Mouse (Mus musculus) erythroblast, embryonic 14.5 days (primary cell): ENCODE results near the gene Ctnna3. TPM values are rescaled to one million over a fixed set of nuclear protein-coding genes. Genes with fewer than 3 reads are reported as not detected.

ENCODE experiments used
- H3K27me3 ChIP-seq: 2 replicates; pipeline ENCODE4 v1.6.1; 2012; ENCODE audit warnings: inconsistent platforms; ENCODE audit not compliant: control insufficient read depth
- H3K36me3 ChIP-seq: 2 replicates; pipeline ENCODE4 v1.6.1; 2012; ENCODE audit warnings: mild to moderate bottlenecking, inconsistent platforms; ENCODE audit not compliant: control insufficient read depth
- H3K4me1 ChIP-seq: 2 replicates; pipeline ENCODE4 v1.6.1; 2012; ENCODE audit warnings: inconsistent platforms; ENCODE audit not compliant: control insufficient read depth
- H3K4me3 ChIP-seq: replicated peaks from 2 replicates; pipeline ENCODE3; 2012; ENCODE audit warnings: moderate library complexity, mild to moderate bottlenecking, inconsistent platforms
- H3K9me3 ChIP-seq: 2 replicates; pipeline ENCODE4 v1.6.1; 2012; ENCODE audit warnings: low read length, inconsistent platforms, mixed read lengths; ENCODE audit not compliant: control insufficient read depth
- GATA1 ChIP-seq: IDR thresholded peaks from 2 replicates; pipeline ENCODE4 v1.6.1; 2012; ENCODE audit warnings: low read length, inconsistent platforms, mixed read lengths
- TAL1 ChIP-seq: IDR thresholded peaks from 3 replicates; pipeline ENCODE4 v1.6.1; 2012; ENCODE audit warnings: low read length, inconsistent platforms, mixed read lengths
- polyA plus RNA-seq: library from polyadenylated mRNA; stranded (reverse); fragments of >175 nt; gene quantifications from 2 replicates; pipeline ENCODE4 v1.2.3, GENCODE M21; 2012

Ctnna3 gene
- polyA plus RNA-seq, 1 experiment, result not detected

DNA sequence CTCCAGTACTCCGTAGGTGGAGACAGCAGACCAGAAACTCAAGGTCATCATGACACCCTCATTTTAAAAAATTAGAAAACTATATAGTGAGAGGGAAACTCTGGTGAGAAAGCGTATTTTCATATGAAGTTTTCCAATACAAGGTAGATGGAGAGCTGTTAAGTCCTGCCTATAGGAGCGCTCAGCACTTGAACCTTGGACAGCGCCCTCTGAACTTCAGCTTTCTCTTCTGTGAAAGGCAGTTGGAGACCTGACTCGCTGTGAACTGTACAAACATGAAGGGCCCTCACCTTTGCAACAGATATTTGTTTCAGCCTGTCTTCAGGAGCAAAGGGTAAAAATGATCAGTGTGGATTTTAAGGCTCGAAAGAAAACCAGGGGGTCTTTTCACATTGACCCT lies 571.6 kb downstream of the Ctnna3 start:
- Histone ChIP-seq H3K9me3 (peaks cover 13% of the 10 kb centered on the region), H3K4me1 (no peaks in the 10 kb centered on the region), H3K27me3 (no peaks in the 10 kb centered on the region), H3K4me3 (no peak overlapping the region), H3K36me3 (no peaks in the 10 kb centered on the region)
- no peak for TF ChIP-seq GATA1

DNA sequence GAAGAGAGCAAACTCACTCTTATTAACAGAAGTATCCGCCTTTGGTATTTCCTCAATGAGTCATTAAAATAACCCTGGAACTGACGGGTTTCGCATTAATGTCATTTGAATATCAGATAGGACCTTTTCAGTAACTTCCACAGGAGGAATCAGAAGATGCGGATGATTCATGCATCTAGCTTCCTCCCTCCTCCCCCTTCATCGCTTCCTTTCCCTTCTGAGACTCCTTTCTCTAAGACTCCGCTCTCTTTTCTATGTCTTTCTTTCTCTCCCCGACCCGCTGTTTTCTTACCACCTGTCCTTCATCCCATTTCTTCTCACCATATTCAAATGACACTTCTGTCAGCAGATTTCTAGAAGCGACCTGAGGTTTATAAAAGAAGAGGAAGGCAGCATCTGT lies 572.1 kb downstream of the Ctnna3 start:
- Histone ChIP-seq H3K9me3 (peaks cover 13% of the 10 kb centered on the region), H3K4me1 (no peaks in the 10 kb centered on the region), H3K36me3 (no peaks in the 10 kb centered on the region), H3K4me3 (no peak overlapping the region), H3K27me3 (no peaks in the 10 kb centered on the region)
- TF ChIP-seq GATA1, result no peak
- TF ChIP-seq TAL1, result no peak

DNA sequence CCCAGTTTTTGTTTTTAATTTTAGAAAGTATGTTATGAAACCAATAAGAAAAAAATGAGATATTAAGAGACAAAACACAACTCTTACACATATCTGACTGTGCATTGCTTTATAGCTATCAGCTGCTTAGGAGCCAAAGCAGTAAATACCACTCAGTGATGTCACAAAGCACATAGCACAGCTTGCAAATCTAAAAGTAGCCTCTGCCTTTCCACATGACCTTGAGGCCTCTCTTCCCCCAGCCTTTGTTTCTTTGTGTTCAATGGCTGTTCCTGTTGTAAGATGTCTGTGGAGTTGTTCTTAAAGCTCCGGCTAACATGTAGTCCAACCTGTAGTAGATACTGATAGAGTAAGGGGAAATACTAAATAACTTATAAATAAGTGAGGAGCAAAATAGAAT lies 590.4 kb downstream of the Ctnna3 start:
- no peak for TF ChIP-seq TAL1
- no peak for TF ChIP-seq GATA1
- Histone ChIP-seq H3K27me3 (no peaks in the 10 kb centered on the region), H3K4me1 (no peaks in the 10 kb centered on the region), H3K9me3 (peaks cover 8% of the 10 kb centered on the region), H3K36me3 (no peaks in the 10 kb centered on the region), H3K4me3 (no peak overlapping the region)

DNA sequence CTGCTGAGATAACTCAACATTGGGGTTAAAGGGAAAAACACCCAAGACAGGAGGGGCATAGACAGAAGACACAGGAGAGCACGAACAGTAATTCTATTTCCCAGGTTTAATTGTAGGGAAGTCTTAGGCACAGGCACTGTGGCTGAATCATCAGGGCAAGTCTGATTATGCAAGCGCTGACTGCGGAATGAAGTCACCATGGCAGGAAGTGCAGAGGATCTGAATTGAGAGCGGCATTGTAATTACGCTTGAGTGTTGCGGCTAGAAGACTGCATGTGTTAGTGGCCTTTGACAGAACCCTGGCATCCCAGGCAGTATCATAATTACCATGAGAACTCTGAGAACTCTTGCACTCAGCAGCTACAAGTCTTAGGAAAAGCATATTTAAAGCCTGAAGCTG lies 593.4 kb downstream of the Ctnna3 start:
- Histone ChIP-seq H3K36me3 (no peaks in the 10 kb centered on the region), H3K4me1 (no peaks in the 10 kb centered on the region), H3K4me3 (no peak overlapping the region), H3K27me3 (no peaks in the 10 kb centered on the region), H3K9me3 (peaks cover 8% of the 10 kb centered on the region)
- TF ChIP-seq TAL1 (no peak), GATA1 (no peak)

DNA sequence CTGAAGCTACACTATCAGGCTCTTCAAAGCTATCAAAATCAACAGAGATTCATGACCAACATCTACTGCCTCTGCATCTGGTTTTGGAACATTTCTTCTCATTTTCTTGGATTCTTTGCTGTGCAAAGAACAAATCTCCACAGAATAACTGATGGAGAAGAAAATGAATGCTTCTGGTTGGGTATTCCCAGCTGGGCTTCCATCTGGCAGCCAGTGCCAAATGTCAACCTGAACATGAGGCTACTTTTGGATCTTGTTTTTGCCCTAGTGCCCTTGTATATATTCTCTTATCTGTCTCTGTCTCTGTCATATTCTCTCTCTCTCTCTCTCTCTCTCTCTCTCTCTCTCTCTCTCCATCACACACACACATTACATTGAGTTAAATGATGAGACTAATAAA lies 601.0 kb downstream of the Ctnna3 start:
- Histone ChIP-seq H3K9me3 (peaks cover 8% of the 10 kb centered on the region), H3K4me3 (no peak overlapping the region), H3K36me3 (no peaks in the 10 kb centered on the region), H3K4me1 (no peaks in the 10 kb centered on the region), H3K27me3 (no peaks in the 10 kb centered on the region)
- TF ChIP-seq GATA1, result no peak
- TF ChIP-seq TAL1, result no peak

DNA sequence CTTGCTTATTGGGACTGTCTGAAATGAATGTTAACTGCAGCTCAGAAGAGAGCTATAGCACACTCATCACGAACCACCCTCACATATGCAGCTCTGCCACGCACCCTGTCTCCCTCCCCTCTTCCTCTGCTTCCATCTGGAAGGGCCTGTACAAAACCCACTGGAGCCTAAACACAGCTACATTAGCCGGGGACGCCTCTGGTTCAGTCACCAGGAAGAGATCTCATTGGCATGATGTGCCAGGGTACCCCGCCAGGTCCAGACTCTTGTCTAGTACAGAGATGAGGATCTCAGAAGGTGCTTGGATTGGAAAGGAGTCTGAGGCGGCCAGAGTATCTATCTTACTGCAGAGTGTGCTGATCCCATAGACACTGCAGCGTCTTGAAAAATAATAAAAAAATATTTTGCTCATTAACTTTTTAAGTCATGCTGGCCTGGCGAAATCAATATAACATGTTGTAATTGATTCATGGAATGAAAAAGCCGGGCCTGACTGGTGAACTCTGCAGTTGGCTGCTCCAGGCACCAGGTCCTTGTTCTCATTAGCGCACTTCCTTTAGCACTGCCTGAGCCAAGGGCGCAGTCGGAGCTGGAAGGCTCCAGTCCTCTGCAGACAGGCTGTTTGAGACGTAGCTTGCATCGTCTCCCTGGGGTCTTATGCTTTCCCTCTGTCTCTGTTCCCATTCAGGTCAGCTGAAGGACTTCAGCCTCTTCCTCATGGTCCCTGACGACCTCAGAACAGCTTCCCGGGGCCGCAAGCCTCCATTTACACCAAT lies 610.0 kb downstream of the Ctnna3 start:
- Histone ChIP-seq H3K36me3 (no peaks in the 10 kb centered on the region), H3K4me1 (no peaks in the 10 kb centered on the region), H3K4me3 (no peak overlapping the region), H3K9me3 (peaks cover 30% of the 10 kb centered on the region), H3K27me3 (no peaks in the 10 kb centered on the region)
- TF ChIP-seq TAL1 (no peak), GATA1 (no peak)

DNA sequence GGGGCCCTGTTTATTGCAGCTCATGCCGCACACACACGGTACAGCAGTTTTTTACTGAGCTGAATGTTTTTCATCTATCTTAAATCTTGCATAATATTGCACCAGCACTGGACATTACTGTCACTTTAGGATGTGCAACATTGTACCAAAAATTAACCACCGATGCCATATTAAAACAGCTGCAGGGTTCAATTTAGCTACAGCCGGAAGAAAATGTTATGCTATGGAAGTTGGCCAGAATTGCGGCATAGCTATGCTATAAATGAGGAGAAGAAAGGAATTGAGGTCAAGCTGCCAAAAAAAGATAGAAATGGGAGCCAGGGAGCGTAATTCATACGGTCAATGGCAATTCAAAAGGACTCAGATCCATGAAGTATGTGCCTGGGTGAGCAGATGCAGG lies 611.3 kb downstream of the Ctnna3 start:
- no peak for TF ChIP-seq GATA1
- no peak for TF ChIP-seq TAL1
- H3K36me3 ChIP-seq, result no peaks in the 10 kb centered on the region
- peaks cover 30% of the 10 kb centered on the region for H3K9me3 ChIP-seq
- H3K27me3 ChIP-seq, result no peaks in the 10 kb centered on the region
- H3K4me1 ChIP-seq, result no peaks in the 10 kb centered on the region
- H3K4me3 ChIP-seq, result no peak overlapping the region

DNA sequence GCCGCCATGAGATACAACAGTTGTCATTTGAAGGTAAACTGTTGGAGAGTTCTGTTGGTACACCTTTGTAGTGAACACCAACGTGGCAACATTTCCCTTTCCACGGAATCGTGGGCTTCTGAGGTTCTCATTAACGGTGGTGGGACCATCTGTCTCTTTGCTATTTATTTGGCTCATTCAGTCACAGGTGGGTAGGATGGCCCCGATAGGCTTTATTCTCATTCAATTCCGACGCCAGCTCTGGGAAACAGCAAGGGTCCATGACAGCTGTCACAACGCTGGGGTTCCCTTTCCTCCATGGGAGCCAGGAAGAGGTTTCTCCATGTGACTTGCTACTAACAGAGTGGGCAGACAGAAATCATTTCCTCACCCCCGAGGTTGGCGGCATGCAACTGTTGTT lies 612.0 kb downstream of the Ctnna3 start:
- no peak overlapping the region for H3K4me3 ChIP-seq
- TF ChIP-seq TAL1, result no peak
- no peak for TF ChIP-seq GATA1
- no peaks in the 10 kb centered on the region for H3K27me3 ChIP-seq
- H3K36me3 ChIP-seq, result no peaks in the 10 kb centered on the region
- peaks cover 30% of the 10 kb centered on the region for H3K9me3 ChIP-seq
- H3K4me1 ChIP-seq, result no peaks in the 10 kb centered on the region

DNA sequence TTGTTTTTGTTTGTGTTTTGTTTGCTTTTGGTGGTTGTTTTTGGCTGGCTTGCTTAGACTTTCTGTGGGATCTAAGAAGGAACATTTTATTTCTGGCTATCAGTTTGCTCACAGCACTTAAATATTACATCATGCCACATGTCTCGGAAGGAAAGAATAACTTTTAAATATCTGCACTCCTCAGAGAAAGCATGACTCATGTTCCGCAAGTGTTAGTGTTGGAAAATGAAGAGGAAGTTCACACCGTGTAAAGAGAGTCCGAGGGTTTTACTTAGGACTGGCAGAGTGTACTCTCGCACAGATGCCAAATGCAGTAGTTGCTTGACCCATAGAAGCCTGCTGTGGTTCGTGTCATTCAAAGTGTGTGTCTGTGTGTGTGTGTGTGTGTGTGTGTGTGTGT lies 619.3 kb downstream of the Ctnna3 start:
- Histone ChIP-seq H3K4me3 (no peak overlapping the region), H3K4me1 (no peaks in the 10 kb centered on the region), H3K27me3 (no peaks in the 10 kb centered on the region), H3K36me3 (no peaks in the 10 kb centered on the region), H3K9me3 (peaks cover 14% of the 10 kb centered on the region; the same call in 1 of the 2 replicates)
- TF ChIP-seq TAL1 (no peak), GATA1 (no peak)

DNA sequence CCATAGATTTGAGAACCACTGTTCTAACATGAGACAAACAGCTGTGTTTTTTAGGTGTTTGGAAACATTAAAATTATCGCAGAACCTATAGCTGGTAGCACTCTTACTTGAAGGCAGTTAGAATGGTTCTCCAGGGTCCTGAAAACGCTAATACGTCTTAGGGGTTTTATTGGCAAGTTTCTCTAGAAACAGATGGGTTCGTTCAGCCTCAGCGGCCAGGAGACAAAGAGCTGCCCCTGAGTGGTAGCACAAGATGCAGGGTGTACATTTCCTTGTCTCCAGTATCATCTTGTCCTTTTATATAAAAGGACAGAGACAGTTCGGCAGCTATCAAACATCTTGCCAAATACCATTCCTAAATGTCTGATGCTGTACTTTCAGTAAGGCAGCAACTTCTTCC lies 620.0 kb downstream of the Ctnna3 start:
- H3K9me3 ChIP-seq, result peaks cover 14% of the 10 kb centered on the region; the same call in 1 of the 2 replicates
- no peaks in the 10 kb centered on the region for H3K27me3 ChIP-seq
- no peak for TF ChIP-seq GATA1
- TF ChIP-seq TAL1, result no peak
- H3K4me1 ChIP-seq, result no peaks in the 10 kb centered on the region
- no peaks in the 10 kb centered on the region for H3K36me3 ChIP-seq
- no peak overlapping the region for H3K4me3 ChIP-seq
